Mouse (Mus musculus): ENCODE results near the gene Gm17577.
"Not testable (repeated sequence)": the region's sequence is repeated elsewhere in the genome, so short reads cannot be mapped to it uniquely, and the experiment has no call there.

Gm17577 gene

DNA sequence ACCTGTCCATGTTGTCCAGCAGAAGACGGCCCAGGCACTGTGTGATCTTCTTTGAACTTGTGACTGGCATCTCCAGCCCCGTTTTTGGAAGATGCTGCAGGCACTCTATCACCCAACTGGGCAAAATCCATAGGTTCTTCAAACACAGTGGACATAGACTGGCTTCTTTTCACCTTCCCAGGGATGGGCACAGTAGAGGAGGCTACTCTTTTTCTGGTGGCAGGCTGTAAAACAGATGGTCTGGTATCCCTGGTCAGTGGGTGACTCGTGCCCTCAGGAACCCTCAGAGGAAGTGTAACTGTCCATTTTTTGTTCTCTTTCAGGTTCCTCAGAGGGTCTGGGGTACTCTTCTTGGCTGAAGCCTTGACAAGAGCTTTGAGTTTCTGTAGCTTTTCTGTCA, at the start of gene Gm17577:
TSS of gene Gm17577 (minus strand) at position 101 of the 400 bp plus-strand sequence.
- DNase-seq = not testable (repeated sequence)

DNA sequence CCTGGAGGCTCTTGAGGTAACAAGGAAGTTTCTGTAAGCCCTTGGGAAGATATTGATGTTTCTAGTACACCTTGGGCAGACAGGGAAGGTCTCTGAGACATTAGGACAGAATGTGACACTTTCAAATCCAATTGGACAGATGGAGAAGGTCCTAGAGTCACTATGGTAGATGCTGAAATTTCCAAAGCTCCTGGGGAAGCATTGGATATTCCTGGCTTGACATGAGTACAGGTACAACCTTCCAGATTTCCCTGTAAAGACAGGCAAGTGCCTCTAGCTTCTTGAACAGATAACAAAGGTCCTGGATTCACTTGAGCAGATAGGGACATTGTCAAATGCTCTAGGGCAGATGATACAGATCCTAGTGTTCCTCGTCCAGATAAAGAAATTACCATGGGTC, 24.3 kb downstream of the Gm17577 start, which contains the start of gene Srsx:
TSS of gene Srsx (minus strand) at position 101 of the 400 bp plus-strand sequence.
- not testable (repeated sequence) for DNase-seq
